Comparison of ENCODE assay signal across 8 mouse cellular contexts in genomic region chr17:84162211-84162760, GRCm38 (mm10). TPM values are rescaled to one million over a fixed set of nuclear protein-coding genes. Genes with fewer than 3 reads are reported as not detected.
DNase-seq lines count a peak whose midpoint lies in the region.

No protein-coding gene starts in this region.

- peak; percentile 3 for DNase-seq in gastrocnemius, postnatal 10 days
- DNase-seq in gastrocnemius, adult 18-20 months (ENCODE audit: low spot score), result no peak
- peak; percentile 10 to 21 for DNase-seq in kidney, postnatal 4 days
- no peak for DNase-seq in kidney, postnatal 14 days
- peak; percentile 20 for DNase-seq in urinary bladder, postnatal 14 days (ENCODE audit: low spot score)
- DNase-seq in urinary bladder, postnatal 10 days (ENCODE audit: low spot score), result no peak
- peak; percentile 23 for DNase-seq in thymus, postnatal 14 days
- DNase-seq in cerebellum, postnatal 4 days (ENCODE audit: low spot score in 2 of 2), result no peak

RNA-seq across cellular contexts. Expression of gene Zfp36l2, which starts 25.5 kb away (rescaled TPM):
- total RNA-seq in gastrocnemius, postnatal 10 days (2021), result 10 to 100 TPM; 26.2 to 32.6 TPM
- 10 to 100 TPM in 1 of 2 experiments, 1 to 10 TPM in 1; 7.4 to 10.8 TPM for total RNA-seq in gastrocnemius, adult 18-20 months (2021)

Comparison
In these comparisons a context has a peak if more than half of its experiments do, and no peak if none do; other contexts are left out.
1. DNase-seq: peak in gastrocnemius, postnatal 10 days (single experiment), kidney, postnatal 4 days (2 of 2), urinary bladder, postnatal 14 days (single experiment) and thymus, postnatal 14 days (single experiment); none in gastrocnemius, adult 18-20 months (single experiment), kidney, postnatal 14 days (single experiment), urinary bladder, postnatal 10 days (single experiment) and cerebellum, postnatal 4 days (0 of 2).